ENCODE assay signal across 21 mouse cellular contexts in the genomic region with DNA sequence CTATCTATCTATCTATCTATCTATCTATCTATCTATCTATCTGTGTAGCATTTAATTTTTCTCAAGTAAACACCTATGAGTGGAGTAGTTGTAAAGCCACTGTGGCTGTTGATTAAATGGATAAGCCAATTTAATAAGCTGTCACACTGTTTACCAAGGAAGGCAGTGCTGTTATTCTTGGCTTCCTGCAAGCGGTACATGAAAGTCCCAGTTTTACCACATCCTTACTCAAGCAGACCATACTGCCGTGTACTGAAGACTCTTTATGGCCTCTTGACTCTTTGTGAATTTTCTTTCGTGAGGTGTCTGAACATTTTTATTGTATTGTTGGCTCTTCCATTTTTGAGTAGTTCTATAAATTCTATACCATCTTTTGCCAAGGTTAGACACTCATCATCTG. TPM values are rescaled to one million over a fixed set of nuclear protein-coding genes. Genes with fewer than 3 reads are reported as not detected.
DNase-seq lines count a peak whose midpoint lies in the region; ATAC-seq lines count a peak whose summit lies in the region.
"Had no signal": no experiment of that assay in that cellular context is flagged by ENCODE, and none has a peak within 500 bp of the region (broad histone marks: within the 10 kb centered on the region; RNA-seq: fewer than 3 reads in every experiment).

No protein-coding gene starts in this region.

- ATAC-seq in hematopoietic stem cell, adult 5-6 weeks (replicated peaks in 1 of 2; ENCODE audit: insufficient read depth in 1 of 2, low FRiP score in 2 of 2, low TSS enrichment in 1 of 2, low read depth in 1 of 2, poor library complexity in 2 of 2, severe bottlenecking in 2 of 2) = peak; percentile 79 to 82
- peak; percentile 33; the same call in 1 of the 2 replicates for ATAC-seq in neutrophil, adult 5-6 weeks (ENCODE audit: extremely low read depth, insufficient number of reproducible peaks, low FRiP score, poor library complexity, severe bottlenecking)
- ATAC-seq: hindbrain, embryonic 16.5 days; intestine, postnatal 0 days; liver, embryonic 12.5 days had no signal

- DNase-seq in 416B (ENCODE audit: low read depth) = peak; percentile 86
- peak; percentile 66 for DNase-seq in CD4-positive, CD25-positive, alpha-beta regulatory T cell, adult 2 months (ENCODE audit: low read depth, low spot score)
- no peak for DNase-seq in gastrocnemius, postnatal 36 days
- DNase-seq in kidney, postnatal 14 days = no peak
- no peak for DNase-seq in right cerebral cortex, adult 2 months (ENCODE audit: low spot score in 2 of 2)
- DNase-seq: adrenal gland, adult 2 months; cerebellum, adult 11-12 months; cerebellum, postnatal 10 days; heart, adult 11 months; kidney, postnatal 36 days; layer of hippocampus, postnatal 36 days; lung, adult 2 months; lung, postnatal 14 days; midbrain, embryonic 14.5 days; right cerebral cortex, postnatal 4 days had no signal

- intact Hi-C loops in gastrocnemius, postnatal 36 days (cut with DNase I) = no loop called here

RNA-seq across cellular contexts. Expression of a gene that starts 58.6 kb away (rescaled TPM):
- total RNA-seq in hematopoietic stem cell, adult 5-6 weeks (2017) = 1.2 and 3.9 TPM in 2 replicates
- 7.4 and 11.7 TPM in 2 replicates for total RNA-seq in neutrophil, adult 5-6 weeks (2017)
- not detected for total RNA-seq in gastrocnemius, postnatal 36 days (2021)
- total RNA-seq: gastrocnemius, adult 8-10 months had no signal

Comparison
In these comparisons a context has a peak if more than half of its experiments do, and no peak if none do; other contexts are left out.
1. DNase-seq: peak in 416B (single experiment) and CD4-positive, CD25-positive, alpha-beta regulatory T cell, adult 2 months (single experiment); none in gastrocnemius, postnatal 36 days (0 of 2), kidney, postnatal 14 days (single experiment) and right cerebral cortex, adult 2 months (0 of 2).